Mouse (Mus musculus) brain, embryonic 14.5 days (tissue): ENCODE measurements around the gene Olfr884.

Source experiments
- CTCF ChIP-seq: fragments of 200-500 bp; IDR thresholded peaks from 2 replicates; pipeline ENCODE4 v1.5.1; 2012; ENCODE audit warnings: inconsistent platforms, mild to moderate bottlenecking, moderate library complexity, borderline replicate concordance; ENCODE audit not compliant: insufficient read depth, insufficient read length; ENCODE audit errors: extremely low read depth
- POLR2A ChIP-seq: fragments of 200-500 bp; IDR thresholded peaks from 2 replicates; pipeline ENCODE4 v1.6.1; 2012; ENCODE audit warnings: mild to moderate bottlenecking, inconsistent platforms, borderline replicate concordance; ENCODE audit not compliant: poor library complexity, insufficient read depth, insufficient read length, severe bottlenecking; ENCODE audit errors: extremely low read depth

GRCm38 (mm10) chr9:38061022-38061421 is 14.7 kb downstream of the Olfr884 start, which contains the start of gene Olfr885:
- TF ChIP-seq CTCF (no peak), POLR2A (no peak)
